ENCODE assay signal across 9 mouse cellular contexts in the genomic region with DNA sequence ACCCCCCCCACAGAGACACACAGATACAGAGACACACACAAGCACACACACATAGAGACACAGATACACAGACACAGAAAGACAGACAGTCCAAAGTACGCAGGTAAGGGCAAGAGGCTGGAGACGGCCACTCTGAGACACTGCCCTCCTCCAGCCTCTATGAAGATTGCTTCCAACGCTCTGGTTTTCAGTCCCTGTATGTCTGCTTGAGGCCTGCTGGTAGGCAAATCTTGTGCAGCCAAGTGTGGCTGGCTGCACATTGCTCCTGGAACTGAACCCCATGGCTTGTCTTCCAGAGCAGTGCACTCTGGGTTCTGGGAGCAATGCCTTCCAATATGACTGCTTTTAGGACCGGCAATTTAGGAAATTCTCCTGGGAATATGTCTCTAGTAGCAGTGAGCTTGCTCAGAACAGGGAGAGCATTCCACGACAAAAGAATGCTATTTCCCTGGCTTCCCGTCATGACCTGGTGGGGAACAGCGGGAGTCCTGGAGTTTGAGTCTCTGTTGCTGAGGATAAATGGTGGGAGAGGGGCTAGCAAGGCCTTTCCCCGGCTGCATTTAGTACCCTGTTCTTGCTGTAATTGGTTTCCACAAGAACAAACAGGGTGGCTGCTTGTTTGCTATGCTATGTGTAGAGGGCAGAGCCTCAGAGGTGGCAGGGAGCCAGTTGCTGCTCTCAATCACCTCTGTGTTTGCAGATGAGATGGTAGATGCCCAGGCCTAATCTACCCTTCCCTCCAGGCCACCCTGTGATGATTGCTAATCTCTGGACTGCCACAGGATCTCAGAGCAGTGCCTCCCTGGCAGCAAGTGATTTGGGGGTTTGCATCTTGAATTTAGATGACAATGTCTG. TPM values are rescaled to one million over a fixed set of nuclear protein-coding genes. Genes with fewer than 3 reads are reported as not detected.
DNase-seq lines count a peak whose midpoint lies in the region; ATAC-seq lines count a peak whose summit lies in the region.
"Had no signal": no experiment of that assay in that cellular context is flagged by ENCODE, and none has a peak within 500 bp of the region (broad histone marks: within the 10 kb centered on the region; RNA-seq: fewer than 3 reads in every experiment).

No protein-coding gene starts in this region.

- no peaks in the 10 kb centered on the region for H3K36me3 ChIP-seq in midbrain, embryonic 12.5 days
- no peaks in the 10 kb centered on the region for H3K36me3 ChIP-seq in midbrain, embryonic 10.5 days
- H3K36me3 ChIP-seq in forebrain, embryonic 15.5 days: no peaks in the 10 kb centered on the region
- H3K36me3 ChIP-seq in neural tube, embryonic 14.5 days (ENCODE audit: control insufficient read depth, insufficient read depth, low read length): no peaks in the 10 kb centered on the region

- H3K27ac ChIP-seq in midbrain, embryonic 12.5 days (replicated peaks): peak overlapping the region; percentile 46
- H3K27ac ChIP-seq in midbrain, embryonic 10.5 days (replicated peaks): no peak overlapping the region
- peak overlapping the region; percentile 23 for H3K27ac ChIP-seq in forebrain, embryonic 15.5 days (replicated peaks)
- H3K27ac ChIP-seq in neural tube, embryonic 14.5 days (ENCODE audit: low read depth, low read length): peak overlapping the region; percentile 24; the same call in 1 of the 2 replicates

- H3K27me3 ChIP-seq in midbrain, embryonic 12.5 days: peaks cover 34% of the 10 kb centered on the region
- H3K27me3 ChIP-seq in midbrain, embryonic 10.5 days (ENCODE audit: low read depth, poor library complexity, severe bottlenecking): peaks cover 35% of the 10 kb centered on the region
- peaks cover 10% of the 10 kb centered on the region for H3K27me3 ChIP-seq in forebrain, embryonic 15.5 days
- no peaks in the 10 kb centered on the region for H3K27me3 ChIP-seq in neural tube, embryonic 14.5 days (ENCODE audit: control insufficient read depth, insufficient read depth, low read length)

- H3K4me1 ChIP-seq in midbrain, embryonic 12.5 days: peaks cover 24% of the 10 kb centered on the region
- peaks cover 23% of the 10 kb centered on the region for H3K4me1 ChIP-seq in midbrain, embryonic 10.5 days
- peaks cover 24% of the 10 kb centered on the region for H3K4me1 ChIP-seq in forebrain, embryonic 15.5 days
- 0 out of 2 replicates have a peak, but pooled peaks cover 11% of the 10 kb centered on the region for H3K4me1 ChIP-seq in neural tube, embryonic 14.5 days (ENCODE audit: control insufficient read depth, insufficient read depth, low read length)

- ATAC-seq in midbrain, embryonic 12.5 days (ENCODE audit: low FRiP score, low read depth): no peak
- 0 out of 2 replicates have a peak, but pooled peaks have one; percentile 33 for ATAC-seq in forebrain, embryonic 15.5 days (replicated peaks)
- peak; percentile 62 for ATAC-seq in neural tube, embryonic 14.5 days (ENCODE audit: low read depth)
- no peak for ATAC-seq in erythroblast, adult 5-6 weeks (replicated peaks; ENCODE audit: low FRiP score, poor library complexity, severe bottlenecking)

- no peak overlapping the region for H3K4me2 ChIP-seq in midbrain, embryonic 12.5 days (replicated peaks)
- H3K4me2 ChIP-seq in forebrain, embryonic 15.5 days (replicated peaks): no peak overlapping the region
- no peak overlapping the region for H3K4me2 ChIP-seq in neural tube, embryonic 14.5 days (ENCODE audit: low read depth, low read length)
- H3K4me2 ChIP-seq: heart, embryonic 11.5 days had no signal

- no peak overlapping the region for H3K4me3 ChIP-seq in midbrain, embryonic 12.5 days
- no peak overlapping the region for H3K4me3 ChIP-seq in midbrain, embryonic 10.5 days
- H3K4me3 ChIP-seq in forebrain, embryonic 15.5 days: no peak overlapping the region
- H3K4me3 ChIP-seq in neural tube, embryonic 14.5 days (ENCODE audit: low read depth, low read length): no peak overlapping the region

- DNase-seq in midbrain, embryonic 10.5 days (ENCODE audit: low spot score): no peak
- peak; percentile 38 for DNase-seq in kidney, postnatal 10 days
- DNase-seq in ovary, adult 18-20 months (ENCODE audit: low spot score): no peak

- WGBS in midbrain, embryonic 12.5 days: 42% methylated on average over 8 of the region's 8 CpGs
- 48% methylated on average over 8 of the region's 8 CpGs for WGBS in midbrain, embryonic 10.5 days
- 34% methylated on average over 8 of the region's 8 CpGs for WGBS in forebrain, embryonic 15.5 days
- WGBS in neural tube, embryonic 14.5 days: 30% methylated on average over 8 of the region's 8 CpGs

- no peaks in the 10 kb centered on the region for H3K9me3 ChIP-seq in midbrain, embryonic 12.5 days
- 0 out of 2 replicates have a peak, but pooled peaks cover 4% of the 10 kb centered on the region for H3K9me3 ChIP-seq in midbrain, embryonic 10.5 days (replicated peaks)
- no peaks in the 10 kb centered on the region for H3K9me3 ChIP-seq in forebrain, embryonic 15.5 days
- no peaks in the 10 kb centered on the region for H3K9me3 ChIP-seq in neural tube, embryonic 14.5 days (ENCODE audit: control insufficient read depth, low read length)

- no peak overlapping the region for H3K9ac ChIP-seq in midbrain, embryonic 12.5 days (replicated peaks)
- H3K9ac ChIP-seq in forebrain, embryonic 15.5 days (replicated peaks): no peak overlapping the region
- H3K9ac ChIP-seq in neural tube, embryonic 14.5 days (replicated peaks; ENCODE audit: low read depth, low read length): no peak overlapping the region

RNA-seq across cellular contexts. Expression of gene Creg2, which starts 5.1 kb away (rescaled TPM):
- polyA plus RNA-seq in midbrain, embryonic 12.5 days (2016; fragmentation: Nextera tagmentation; extraction: Ambion mirVana): 1.9 and 2.1 TPM in 2 replicates
- polyA plus RNA-seq in midbrain, embryonic 10.5 days (2016; fragmentation: Nextera tagmentation; extraction: Ambion mirVana): 0.57 and 0.76 TPM in 2 replicates
- 1.1 and 1.5 TPM in 2 replicates for polyA plus RNA-seq in forebrain, embryonic 15.5 days (2015; fragmentation: Nextera tagmentation; extraction: Ambion mirVana)
- polyA plus RNA-seq in neural tube, embryonic 14.5 days (2014; fragmentation: Nextera tagmentation; extraction: Ambion mirVana): 8.2 and 10.6 TPM in 2 replicates
- total RNA-seq in erythroblast, adult 5-6 weeks (2015; ENCODE audit: low replicate concordance): not detected in 2 replicates
- under 0.01 TPM in 1 of 2 replicates, not detected in the other for total RNA-seq in erythroblast, adult 5-6 weeks (2017; ENCODE audit: low replicate concordance)
- polyA plus RNA-seq: limb, embryonic 11.5 days had no signal

Comparison
In these comparisons a context has a peak if more than half of its experiments do, and no peak if none do; other contexts are left out.
1. ATAC-seq: peak in forebrain, embryonic 15.5 days (single experiment) and neural tube, embryonic 14.5 days (single experiment); none in midbrain, embryonic 12.5 days (single experiment) and erythroblast, adult 5-6 weeks (single experiment).